Mouse (Mus musculus) thymus, postnatal 0 days (tissue): ENCODE measurements around the gene Gfi1. TPM values are rescaled to one million over a fixed set of nuclear protein-coding genes. Genes with fewer than 3 reads are reported as not detected.

Source experiments
- DNase-seq: peaks from one replicate; pipeline ENCODE4 v3.0.0-alpha.2; 2015; ENCODE audit warnings: low spot score
- polyA plus RNA-seq: library from polyadenylated mRNA; unstranded; fragments of >200 nt; fragmentation: Nextera tagmentation; extraction: Ambion mirVana; gene quantifications from 2 replicates; pipeline ENCODE4 v1.2.1, GENCODE M21; 2015

Gfi1 gene
- polyA plus RNA-seq, 1 experiment from 2014 or later, result 42.8 TPM

GRCm38 (mm10) chr5:107678392-107678791 lies 47.4 kb downstream of the Gfi1 start:
- no peak for DNase-seq

Other genes starting within 250 kb of the Gfi1 start
- gene Gm42669, start 218.4 kb downstream of the Gfi1 start, polyA plus RNA-seq, result 0.09 and 0.27 TPM in 2 replicates
- gene 1700028K03Rik, start 191.3 kb downstream of the Gfi1 start, polyA plus RNA-seq, result 0.03 and 0.09 TPM in 2 replicates
- 20.2 and 22.7 TPM in 2 replicates for gene Rpap2, start 128.7 kb downstream of the Gfi1 start, polyA plus RNA-seq
- 23.6 and 28.4 TPM in 2 replicates for gene Glmn, start 128.1 kb downstream of the Gfi1 start, polyA plus RNA-seq
- gene Ube2d2b, start 104.1 kb upstream of the Gfi1 start, polyA plus RNA-seq, result 0.08 TPM in 1 of 2 replicates, not detected in the other
- gene Evi5, start 149.1 kb upstream of the Gfi1 start, polyA plus RNA-seq, result 14.9 and 15.6 TPM in 2 replicates
- gene Rpl5, start 174.5 kb upstream of the Gfi1 start, polyA plus RNA-seq, result 54.9 and 67.3 TPM in 2 replicates